17 mouse cellular contexts compared by ENCODE assay signal in the genomic region with DNA sequence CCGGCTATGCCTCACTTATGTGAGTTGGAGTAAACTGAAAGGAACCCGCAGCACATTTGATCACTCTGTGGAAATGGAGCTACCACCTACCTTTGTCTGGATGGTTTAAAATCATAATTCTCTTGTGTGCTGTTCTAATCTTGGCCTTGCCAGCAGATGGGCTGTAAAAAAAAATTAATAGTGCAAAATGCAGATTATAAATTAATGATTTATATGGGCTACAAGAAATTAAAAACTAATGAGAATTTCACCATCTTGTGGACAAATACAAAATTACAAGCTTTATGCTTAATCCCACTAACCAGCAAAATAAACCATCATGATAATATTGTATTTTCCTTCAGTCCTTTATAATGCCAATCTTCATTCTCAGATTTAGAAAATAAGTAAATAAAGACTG. TPM values are rescaled to one million over a fixed set of nuclear protein-coding genes. Genes with fewer than 3 reads are reported as not detected.
DNase-seq lines count a peak whose midpoint lies in the region; ATAC-seq and TF ChIP-seq lines count a peak whose summit lies in the region.
"Had no signal": no experiment of that assay in that cellular context is flagged by ENCODE, and none has a peak within 500 bp of the region (broad histone marks: within the 10 kb centered on the region; RNA-seq: fewer than 3 reads in every experiment).

No protein-coding gene starts in this region.

- H3K27me3 ChIP-seq in forebrain, embryonic 16.5 days (replicated peaks; ENCODE audit: control insufficient read depth, insufficient read depth, low read length), result no peaks in the 10 kb centered on the region
- no peaks in the 10 kb centered on the region for H3K27me3 ChIP-seq in forebrain, embryonic 12.5 days
- no peaks in the 10 kb centered on the region for H3K27me3 ChIP-seq in kidney, postnatal 0 days (ENCODE audit: insufficient read depth, low read length)
- no peaks in the 10 kb centered on the region for H3K27me3 ChIP-seq in midbrain, postnatal 0 days (ENCODE audit: insufficient read depth, low read length)
- H3K27me3 ChIP-seq in midbrain, embryonic 15.5 days (replicated peaks), result no peaks in the 10 kb centered on the region
- H3K27me3 ChIP-seq: CH12.LX; heart, embryonic 13.5 days; midbrain, embryonic 12.5 days had no signal

- peaks cover 3% of the 10 kb centered on the region; the same call in 1 of the 2 replicates for H3K4me1 ChIP-seq in forebrain, embryonic 16.5 days (replicated peaks; ENCODE audit: control insufficient read depth, insufficient read depth, low read length)
- H3K4me1 ChIP-seq in forebrain, embryonic 12.5 days, result no peaks in the 10 kb centered on the region
- no peaks in the 10 kb centered on the region for H3K4me1 ChIP-seq in kidney, postnatal 0 days (replicated peaks; ENCODE audit: insufficient read depth, low read length)
- H3K4me1 ChIP-seq in midbrain, postnatal 0 days (ENCODE audit: insufficient read depth, low read length), result no peaks in the 10 kb centered on the region
- no peaks in the 10 kb centered on the region for H3K4me1 ChIP-seq in midbrain, embryonic 15.5 days
- H3K4me1 ChIP-seq: midbrain, embryonic 12.5 days had no signal

- H3K27ac ChIP-seq in forebrain, embryonic 16.5 days (ENCODE audit: low read length), result no peak overlapping the region
- no peak overlapping the region for H3K27ac ChIP-seq in forebrain, embryonic 12.5 days
- H3K27ac ChIP-seq in kidney, postnatal 0 days, result no peak overlapping the region
- no peak overlapping the region for H3K27ac ChIP-seq in midbrain, postnatal 0 days (ENCODE audit: low read depth, low read length)
- H3K27ac ChIP-seq in midbrain, embryonic 15.5 days, result no peak overlapping the region
- H3K27ac ChIP-seq: heart, embryonic 13.5 days; midbrain, embryonic 12.5 days had no signal

- 89% methylated on average over 2 of the region's 2 CpGs for WGBS in forebrain, embryonic 16.5 days
- 91% methylated on average over 2 of the region's 2 CpGs for WGBS in forebrain, embryonic 12.5 days
- WGBS in kidney, postnatal 0 days, result 77% methylated on average over 2 of the region's 2 CpGs
- WGBS in midbrain, postnatal 0 days, result 81% methylated on average over 2 of the region's 2 CpGs
- WGBS in midbrain, embryonic 15.5 days, result 82% methylated on average over 2 of the region's 2 CpGs

- TF ChIP-seq CTCF in kidney, postnatal 0 days (IDR thresholded peaks at IDR 0.05; ENCODE audit: low read depth), result peak; percentile 58
- TF ChIP-seq CTCF in midbrain, postnatal 0 days (IDR thresholded peaks at IDR 0.05), result peak; percentile 62

- peak; percentile 45 for DNase-seq in kidney, postnatal 0 days (ENCODE audit: low spot score)
- no peak for DNase-seq in kidney, adult 11 months
- DNase-seq in midbrain, postnatal 0 days (ENCODE audit: low spot score), result peak; percentile 53
- DNase-seq in T-cell, adult 2 months (ENCODE audit: low spot score), result no peak
- no peak for DNase-seq in ovary, postnatal 14 days (ENCODE audit: low spot score)
- DNase-seq: adrenal gland, postnatal 25 days; cerebellum, adult 9-10 months; lung, adult 18-20 months; right cerebral cortex, postnatal 25 days; thymus, postnatal 14 days had no signal

- no peaks in the 10 kb centered on the region for H3K9me3 ChIP-seq in forebrain, embryonic 16.5 days (ENCODE audit: control insufficient read depth, low read length)
- H3K9me3 ChIP-seq in forebrain, embryonic 12.5 days, result no peaks in the 10 kb centered on the region
- H3K9me3 ChIP-seq in kidney, postnatal 0 days (replicated peaks; ENCODE audit: low read length), result no peaks in the 10 kb centered on the region
- H3K9me3 ChIP-seq in midbrain, postnatal 0 days (ENCODE audit: low read length), result no peaks in the 10 kb centered on the region
- no peaks in the 10 kb centered on the region for H3K9me3 ChIP-seq in midbrain, embryonic 15.5 days
- H3K9me3 ChIP-seq: heart, embryonic 13.5 days; midbrain, embryonic 12.5 days had no signal

- H3K4me2 ChIP-seq in forebrain, embryonic 16.5 days (ENCODE audit: low read length), result no peak overlapping the region
- no peak overlapping the region for H3K4me2 ChIP-seq in forebrain, embryonic 12.5 days
- H3K4me2 ChIP-seq in kidney, postnatal 0 days (ENCODE audit: low read length), result no peak overlapping the region
- no peak overlapping the region for H3K4me2 ChIP-seq in midbrain, postnatal 0 days (ENCODE audit: low read depth, low read length, poor library complexity, severe bottlenecking)
- H3K4me2 ChIP-seq in midbrain, embryonic 15.5 days, result no peak overlapping the region
- H3K4me2 ChIP-seq: heart, embryonic 13.5 days; midbrain, embryonic 12.5 days had no signal

- no peak overlapping the region for H3K9ac ChIP-seq in forebrain, embryonic 16.5 days (replicated peaks; ENCODE audit: low read depth, low read length)
- H3K9ac ChIP-seq in forebrain, embryonic 12.5 days, result no peak overlapping the region
- H3K9ac ChIP-seq in kidney, postnatal 0 days (ENCODE audit: low read depth, low read length), result no peak overlapping the region
- no peak overlapping the region for H3K9ac ChIP-seq in midbrain, postnatal 0 days (replicated peaks; ENCODE audit: low read length, poor library complexity, severe bottlenecking)
- no peak overlapping the region for H3K9ac ChIP-seq in midbrain, embryonic 15.5 days
- H3K9ac ChIP-seq: heart, embryonic 13.5 days; midbrain, embryonic 12.5 days had no signal

- ATAC-seq in forebrain, embryonic 16.5 days, result peak; percentile 36; the same call in 1 of the 2 replicates
- ATAC-seq in forebrain, embryonic 12.5 days (ENCODE audit: low FRiP score), result no peak
- ATAC-seq in kidney, postnatal 0 days (replicated peaks; ENCODE audit: low FRiP score, low read depth), result no peak
- no peak for ATAC-seq in midbrain, postnatal 0 days (ENCODE audit: low FRiP score)
- ATAC-seq in midbrain, embryonic 15.5 days (replicated peaks), result no peak
- ATAC-seq: activated CD4-positive, CD25-positive, alpha-beta regulatory T cell, adult 4 months had no signal

- no peak overlapping the region for H3K4me3 ChIP-seq in forebrain, embryonic 16.5 days (replicated peaks; ENCODE audit: low read length)
- no peak overlapping the region for H3K4me3 ChIP-seq in forebrain, embryonic 12.5 days (replicated peaks)
- H3K4me3 ChIP-seq in kidney, postnatal 0 days (replicated peaks; ENCODE audit: low read depth, low read length), result no peak overlapping the region
- H3K4me3 ChIP-seq in midbrain, postnatal 0 days (ENCODE audit: low read depth, low read length), result no peak overlapping the region
- H3K4me3 ChIP-seq in midbrain, embryonic 15.5 days, result no peak overlapping the region
- H3K4me3 ChIP-seq: heart, embryonic 13.5 days; midbrain, embryonic 12.5 days had no signal

- no peaks in the 10 kb centered on the region for H3K36me3 ChIP-seq in forebrain, embryonic 16.5 days (ENCODE audit: control insufficient read depth, insufficient read depth)
- H3K36me3 ChIP-seq in forebrain, embryonic 12.5 days (replicated peaks), result no peaks in the 10 kb centered on the region
- no peaks in the 10 kb centered on the region for H3K36me3 ChIP-seq in kidney, postnatal 0 days (ENCODE audit: insufficient read depth, low read length)
- no peaks in the 10 kb centered on the region for H3K36me3 ChIP-seq in midbrain, postnatal 0 days (ENCODE audit: insufficient read depth, low read length)
- no peaks in the 10 kb centered on the region for H3K36me3 ChIP-seq in midbrain, embryonic 15.5 days (replicated peaks)
- H3K36me3 ChIP-seq: midbrain, embryonic 12.5 days had no signal

RNA-seq across cellular contexts. Expression of a gene that starts 34.8 kb away (rescaled TPM):
- 56.2 and 64.9 TPM in 2 replicates for polyA plus RNA-seq in forebrain, embryonic 16.5 days (2015; fragmentation: Nextera tagmentation; extraction: Ambion mirVana)
- polyA plus RNA-seq in forebrain, embryonic 12.5 days (2016; fragmentation: Nextera tagmentation; extraction: Ambion mirVana), result 85.6 and 89.5 TPM in 2 replicates
- polyA plus RNA-seq in kidney, postnatal 0 days (2015; fragmentation: Nextera tagmentation; extraction: Ambion mirVana), result 169 and 177 TPM in 2 replicates
- total RNA-seq in midbrain, postnatal 0 days (2014; rRNA removed), result 16.0 and 21.8 TPM in 2 replicates
- 96.0 and 105 TPM in 2 replicates for polyA plus RNA-seq in midbrain, postnatal 0 days (2015; fragmentation: Nextera tagmentation; extraction: Ambion mirVana)
- polyA plus RNA-seq in midbrain, embryonic 15.5 days (2015; fragmentation: Nextera tagmentation; extraction: Ambion mirVana), result 76.2 and 76.4 TPM in 2 replicates

Comparison
In these comparisons a context has a peak if more than half of its experiments do, and no peak if none do; other contexts are left out.
1. DNase-seq: peak in kidney, postnatal 0 days (single experiment) and midbrain, postnatal 0 days (single experiment); none in kidney, adult 11 months (single experiment), T-cell, adult 2 months (single experiment) and ovary, postnatal 14 days (single experiment).